Mouse (Mus musculus): Measurements from ENCODE around the gene Rasgrp4. TPM values are rescaled to one million over a fixed set of nuclear protein-coding genes. Genes with fewer than 3 reads are reported as not detected.
A peak's percentile ranks its signal among the peaks of the same experiment; 100 is the strongest.
"Not testable (repeated sequence)": the region's sequence is repeated elsewhere in the genome, so short reads cannot be mapped to it uniquely, and the experiment has no call there.

Gene Rasgrp4
- polyA plus RNA-seq, 1 experiment: 0.31 TPM

DNA sequence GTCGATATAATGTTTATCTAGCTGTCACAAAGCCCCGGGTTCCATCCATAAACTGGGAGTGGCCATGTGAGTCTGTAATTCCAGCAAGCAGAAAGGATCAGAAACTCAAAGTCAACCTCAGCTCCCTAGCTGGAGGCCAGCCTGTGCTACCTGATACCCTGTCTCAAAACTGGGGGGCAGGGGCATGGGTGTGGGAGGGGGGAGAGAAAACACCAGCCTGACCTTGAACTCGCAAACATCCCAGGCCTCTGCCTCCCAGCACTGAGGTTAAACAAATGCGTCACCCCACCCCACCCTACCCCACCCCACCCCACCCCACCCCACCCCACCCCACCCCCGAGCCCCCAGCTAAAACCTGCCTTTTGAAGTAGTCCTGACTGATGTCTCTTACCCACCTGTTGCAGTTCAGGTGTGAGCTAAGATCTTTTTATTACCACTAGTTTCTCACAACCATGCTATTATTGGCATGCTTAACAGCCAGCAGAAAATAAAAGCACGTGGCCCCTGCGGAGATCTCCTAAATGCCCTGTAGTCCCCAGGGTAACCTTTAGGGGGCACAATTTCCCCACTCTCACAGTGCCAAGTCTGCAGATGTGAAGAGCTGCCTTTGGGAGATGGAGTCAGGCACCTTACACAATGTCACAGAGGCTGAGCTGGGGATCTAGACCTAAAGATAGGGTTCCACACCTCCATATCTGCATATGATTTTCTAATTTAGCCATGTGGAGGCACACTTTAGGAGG, 8.3 kb upstream of the Rasgrp4 start:
- H3K27me3 ChIP-seq (ENCODE audit: control insufficient read depth, insufficient read depth, low read length): no peaks in the 10 kb centered on the region
- TF ChIP-seq CTCF (IDR thresholded peaks at IDR 0.05; ENCODE audit: control insufficient read depth, insufficient read depth, insufficient replicate concordance, low read depth, low read length) (peak; percentile 56; the same call in 1 of the 2 replicates), POLR2A (IDR thresholded peaks at IDR 0.05; ENCODE audit: control insufficient read depth, low read depth, low read length) (no peak)
- H3K4me3 ChIP-seq (ENCODE audit: control insufficient read depth, low read depth, low read length): no peak overlapping the region
- H3K4me1 ChIP-seq (ENCODE audit: control insufficient read depth, insufficient read depth, low read length): peaks cover 8% of the 10 kb centered on the region
- H3K27ac ChIP-seq (ENCODE audit: control insufficient read depth, insufficient read depth, low read depth, low read length): no peak overlapping the region
- no peaks in the 10 kb centered on the region for H3K36me3 ChIP-seq (ENCODE audit: control insufficient read depth, insufficient read depth, low read length)

DNA sequence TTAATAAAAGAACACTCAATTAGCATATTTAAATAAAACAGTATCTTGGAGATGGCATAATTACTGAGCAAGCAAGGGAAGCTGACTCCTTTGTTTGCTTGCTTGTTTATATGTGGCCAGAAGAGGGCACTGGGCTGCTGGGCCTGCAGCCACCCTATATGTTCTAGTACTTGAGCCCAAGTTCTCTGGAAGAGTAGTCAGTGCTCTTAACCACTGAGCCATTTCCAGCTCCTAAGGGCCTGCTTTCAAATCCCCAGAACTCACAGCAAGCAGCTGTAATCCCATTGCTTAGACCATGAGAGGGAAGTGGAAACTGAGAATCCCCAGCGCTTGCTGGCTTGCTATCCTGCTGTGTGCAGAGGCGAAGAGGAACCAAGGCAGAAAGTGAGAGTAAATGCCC, 5.9 kb upstream of the Rasgrp4 start:
- TF ChIP-seq POLR2A (IDR thresholded peaks at IDR 0.05; ENCODE audit: control insufficient read depth, low read depth, low read length): no peak
- TF ChIP-seq CTCF (IDR thresholded peaks at IDR 0.05; ENCODE audit: control insufficient read depth, insufficient read depth, insufficient replicate concordance, low read depth, low read length): no peak; the same call in 1 of the 2 replicates
- Histone ChIP-seq H3K4me3 (ENCODE audit: control insufficient read depth, low read depth, low read length) (no peak overlapping the region), H3K27ac (ENCODE audit: control insufficient read depth, insufficient read depth, low read depth, low read length) (no peak overlapping the region), H3K27me3 (ENCODE audit: control insufficient read depth, insufficient read depth, low read length) (no peaks in the 10 kb centered on the region), H3K4me1 (ENCODE audit: control insufficient read depth, insufficient read depth, low read length) (peaks cover 8% of the 10 kb centered on the region), H3K36me3 (ENCODE audit: control insufficient read depth, insufficient read depth, low read length) (no peaks in the 10 kb centered on the region)

GRCm38 (mm10) chr7:29134230-29134629, 421 bp upstream of the Rasgrp4 start:
- TF ChIP-seq POLR2A (IDR thresholded peaks at IDR 0.05; ENCODE audit: control insufficient read depth, low read depth, low read length): no peak
- TF ChIP-seq CTCF (IDR thresholded peaks at IDR 0.05; ENCODE audit: control insufficient read depth, insufficient read depth, insufficient replicate concordance, low read depth, low read length): no peak
- no peaks in the 10 kb centered on the region for H3K27me3 ChIP-seq (ENCODE audit: control insufficient read depth, insufficient read depth, low read length)
- H3K4me3 ChIP-seq (ENCODE audit: control insufficient read depth, low read depth, low read length): no peak overlapping the region
- H3K36me3 ChIP-seq (ENCODE audit: control insufficient read depth, insufficient read depth, low read length): no peaks in the 10 kb centered on the region
- H3K27ac ChIP-seq (ENCODE audit: control insufficient read depth, insufficient read depth, low read depth, low read length): no peak overlapping the region
- peaks cover 4% of the 10 kb centered on the region for H3K4me1 ChIP-seq (ENCODE audit: control insufficient read depth, insufficient read depth, low read length)

GRCm38 (mm10) chr7:29137429-29137828, 2.8 kb downstream of the Rasgrp4 start:
- H3K4me3 ChIP-seq (ENCODE audit: control insufficient read depth, low read depth, low read length): no peak overlapping the region
- no peak overlapping the region for H3K27ac ChIP-seq (ENCODE audit: control insufficient read depth, insufficient read depth, low read depth, low read length)
- H3K4me1 ChIP-seq (ENCODE audit: control insufficient read depth, insufficient read depth, low read length): peaks cover 4% of the 10 kb centered on the region
- no peaks in the 10 kb centered on the region for H3K27me3 ChIP-seq (ENCODE audit: control insufficient read depth, insufficient read depth, low read length)
- no peaks in the 10 kb centered on the region for H3K36me3 ChIP-seq (ENCODE audit: control insufficient read depth, insufficient read depth, low read length)
- TF ChIP-seq POLR2A (IDR thresholded peaks at IDR 0.05; ENCODE audit: control insufficient read depth, low read depth, low read length) (no peak), CTCF (IDR thresholded peaks at IDR 0.05; ENCODE audit: control insufficient read depth, insufficient read depth, insufficient replicate concordance, low read depth, low read length) (no peak)

GRCm38 (mm10) chr7:29139237-29139636, 4.6 kb downstream of the Rasgrp4 start:
- H3K36me3 ChIP-seq (ENCODE audit: control insufficient read depth, insufficient read depth, low read length); H3K4me3 ChIP-seq (ENCODE audit: control insufficient read depth, low read depth, low read length); H3K27me3 ChIP-seq (ENCODE audit: control insufficient read depth, insufficient read depth, low read length); H3K27ac ChIP-seq (ENCODE audit: control insufficient read depth, insufficient read depth, low read depth, low read length): not testable (repeated sequence)
- H3K4me1 ChIP-seq (ENCODE audit: control insufficient read depth, insufficient read depth, low read length): peaks cover 12% of the 10 kb centered on the region

- TF ChIP-seq CTCF (IDR thresholded peaks at IDR 0.05; ENCODE audit: control insufficient read depth, insufficient read depth, insufficient replicate concordance, low read depth, low read length) (no peak), POLR2A (IDR thresholded peaks at IDR 0.05; ENCODE audit: control insufficient read depth, low read depth, low read length) (no peak)
- no peak overlapping the region for H3K4me3 ChIP-seq (ENCODE audit: control insufficient read depth, low read depth, low read length)
- H3K27ac ChIP-seq (ENCODE audit: control insufficient read depth, insufficient read depth, low read depth, low read length): no peak overlapping the region
These were observed 6.8 kb downstream of the Rasgrp4 start for GRCm38 (mm10) chr7:29141416-29141815.

GRCm38 (mm10) chr7:29144006-29144405, 9.4 kb downstream of the Rasgrp4 start:
- H3K4me3 ChIP-seq (ENCODE audit: control insufficient read depth, low read depth, low read length): no peak overlapping the region

More at GRCm38 (mm10) chr7:29141416-29141815, 6.8 kb downstream of the Rasgrp4 start:
- Histone ChIP-seq H3K27me3 (ENCODE audit: control insufficient read depth, insufficient read depth, low read length) (no peaks in the 10 kb centered on the region), H3K4me1 (ENCODE audit: control insufficient read depth, insufficient read depth, low read length) (peaks cover 19% of the 10 kb centered on the region), H3K36me3 (ENCODE audit: control insufficient read depth, insufficient read depth, low read length) (no peaks in the 10 kb centered on the region)

More at GRCm38 (mm10) chr7:29144006-29144405, 9.4 kb downstream of the Rasgrp4 start:
- Histone ChIP-seq H3K36me3 (ENCODE audit: control insufficient read depth, insufficient read depth, low read length) (no peaks in the 10 kb centered on the region), H3K27me3 (ENCODE audit: control insufficient read depth, insufficient read depth, low read length) (no peaks in the 10 kb centered on the region), H3K4me1 (ENCODE audit: control insufficient read depth, insufficient read depth, low read length) (peaks cover 14% of the 10 kb centered on the region), H3K27ac (ENCODE audit: control insufficient read depth, insufficient read depth, low read depth, low read length) (no peak overlapping the region)
- TF ChIP-seq CTCF (IDR thresholded peaks at IDR 0.05; ENCODE audit: control insufficient read depth, insufficient read depth, insufficient replicate concordance, low read depth, low read length): no peak
- TF ChIP-seq POLR2A (IDR thresholded peaks at IDR 0.05; ENCODE audit: control insufficient read depth, low read depth, low read length): no peak
